Mouse (Mus musculus): Measurements from ENCODE around the gene Luc7l3.

The Luc7l3 gene

GRCm38 (mm10) chr11:94336551-94336950 lies 14.8 kb upstream of the Luc7l3 start:
- DNase-seq = no peak

GRCm38 (mm10) chr11:94334386-94334968 lies 12.7 kb upstream of the Luc7l3 start:
- no peak for DNase-seq

- no peak for DNase-seq
Measured at GRCm38 (mm10) chr11:94332726-94333125, 10.9 kb upstream of the Luc7l3 start.

- DNase-seq = no peak
Measured at GRCm38 (mm10) chr11:94330211-94330610, 8.4 kb upstream of the Luc7l3 start.

- peak; percentile 60 for DNase-seq
Measured at GRCm38 (mm10) chr11:94329270-94329891, 7.6 kb upstream of the Luc7l3 start.

GRCm38 (mm10) chr11:94328644-94329025 lies 6.8 kb upstream of the Luc7l3 start:
- no peak for DNase-seq

- peak; percentile 98 for DNase-seq
Measured at GRCm38 (mm10) chr11:94327693-94328643, 6.2 kb upstream of the Luc7l3 start, which contains the start of gene Ankrd40. Gene Ankrd40 (plus strand): TSS chr11:94328001.

- DNase-seq = peak; percentile 69
Measured at GRCm38 (mm10) chr11:94326961-94327411, 5.2 kb upstream of the Luc7l3 start.

GRCm38 (mm10) chr11:94324618-94325017 lies 2.8 kb upstream of the Luc7l3 start:
- DNase-seq = no peak

- no peak for DNase-seq
Measured at GRCm38 (mm10) chr11:94323271-94323925, 1.6 kb upstream of the Luc7l3 start.

GRCm38 (mm10) chr11:94322636-94323035 lies 848 bp upstream of the Luc7l3 start:
- DNase-seq = no peak

- no peak for DNase-seq
Measured at GRCm38 (mm10) chr11:94320969-94321930, 538 bp downstream of the Luc7l3 start.

- DNase-seq = no peak
Measured at GRCm38 (mm10) chr11:94318056-94318455, 3.7 kb downstream of the Luc7l3 start.

GRCm38 (mm10) chr11:94317515-94317914 lies 4.3 kb downstream of the Luc7l3 start:
- no peak for DNase-seq

- no peak for DNase-seq
Measured at GRCm38 (mm10) chr11:94317014-94317413, 4.8 kb downstream of the Luc7l3 start.

GRCm38 (mm10) chr11:94316528-94316927 lies 5.3 kb downstream of the Luc7l3 start:
- DNase-seq = no peak

- no peak for DNase-seq
Measured at GRCm38 (mm10) chr11:94315308-94315707, 6.5 kb downstream of the Luc7l3 start.

GRCm38 (mm10) chr11:94314098-94314652 lies 7.6 kb downstream of the Luc7l3 start:
- no peak for DNase-seq

- no peak for DNase-seq
Measured at GRCm38 (mm10) chr11:94312733-94313132, 9.1 kb downstream of the Luc7l3 start.

GRCm38 (mm10) chr11:94294996-94295845 lies 26.6 kb downstream of the Luc7l3 start:
- DNase-seq = no peak

All from cerebellum, adult 8-10 months (tissue).